Mouse (Mus musculus): ENCODE results near the gene Fgd6.

Gene Fgd6

DNA sequence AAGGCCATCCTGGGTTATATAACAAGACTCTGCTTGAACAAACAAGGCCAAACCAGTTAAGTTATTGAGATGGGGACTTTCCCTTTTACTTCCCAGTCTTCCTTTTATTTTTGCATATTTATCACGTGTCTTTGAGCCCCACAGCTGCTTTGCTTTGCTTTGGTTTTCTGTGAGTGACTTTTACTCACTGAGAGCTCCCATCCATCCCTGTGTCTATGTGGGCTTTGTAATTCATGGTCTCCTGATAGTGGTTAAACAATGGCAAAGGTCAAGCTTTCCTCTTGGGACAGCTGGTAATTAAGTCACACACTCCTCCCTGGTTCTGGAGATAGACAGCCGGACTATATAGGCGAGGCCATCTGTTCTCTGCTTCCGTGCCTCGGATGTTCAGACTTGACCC lies 57.7 kb downstream of the Fgd6 start:
- in situ Hi-C loops (cut with MboI, MseI): no loop called here

DNA sequence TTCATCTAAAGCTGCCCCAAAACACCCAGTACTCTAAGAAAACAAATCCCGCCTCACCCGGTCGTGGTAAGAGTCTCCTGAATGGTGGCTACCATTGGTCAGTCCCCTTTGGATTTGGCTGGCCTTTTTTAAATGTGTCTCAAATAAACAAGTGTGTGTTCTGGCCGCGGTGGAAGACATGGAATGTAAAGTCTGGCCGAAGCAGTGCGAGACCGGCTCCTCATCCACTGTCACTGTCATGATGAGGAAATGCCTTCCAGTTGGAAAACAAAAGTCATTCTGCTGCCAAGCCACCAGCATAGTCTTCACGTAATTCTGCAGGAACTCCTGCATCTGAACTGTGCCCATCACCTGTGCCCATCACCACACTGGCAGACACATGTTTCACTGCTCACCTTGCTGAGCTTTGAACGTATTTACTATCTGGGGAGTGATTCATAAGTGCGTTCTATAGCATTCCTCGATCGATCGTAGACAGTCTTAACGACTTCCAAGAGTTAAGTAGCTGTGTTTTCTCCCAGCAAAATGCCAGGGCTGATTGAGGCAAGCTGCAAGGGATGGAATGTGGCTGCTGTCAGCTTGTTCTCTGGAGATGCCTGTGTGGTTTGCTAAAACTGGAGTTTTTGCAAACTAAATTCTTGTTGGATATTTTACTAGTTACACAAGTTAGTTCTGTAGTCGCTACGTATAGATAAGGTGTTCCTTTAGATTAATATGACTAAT lies 60.1 kb downstream of the Fgd6 start:
- in situ Hi-C loops (cut with MboI, MseI): no loop called here

DNA sequence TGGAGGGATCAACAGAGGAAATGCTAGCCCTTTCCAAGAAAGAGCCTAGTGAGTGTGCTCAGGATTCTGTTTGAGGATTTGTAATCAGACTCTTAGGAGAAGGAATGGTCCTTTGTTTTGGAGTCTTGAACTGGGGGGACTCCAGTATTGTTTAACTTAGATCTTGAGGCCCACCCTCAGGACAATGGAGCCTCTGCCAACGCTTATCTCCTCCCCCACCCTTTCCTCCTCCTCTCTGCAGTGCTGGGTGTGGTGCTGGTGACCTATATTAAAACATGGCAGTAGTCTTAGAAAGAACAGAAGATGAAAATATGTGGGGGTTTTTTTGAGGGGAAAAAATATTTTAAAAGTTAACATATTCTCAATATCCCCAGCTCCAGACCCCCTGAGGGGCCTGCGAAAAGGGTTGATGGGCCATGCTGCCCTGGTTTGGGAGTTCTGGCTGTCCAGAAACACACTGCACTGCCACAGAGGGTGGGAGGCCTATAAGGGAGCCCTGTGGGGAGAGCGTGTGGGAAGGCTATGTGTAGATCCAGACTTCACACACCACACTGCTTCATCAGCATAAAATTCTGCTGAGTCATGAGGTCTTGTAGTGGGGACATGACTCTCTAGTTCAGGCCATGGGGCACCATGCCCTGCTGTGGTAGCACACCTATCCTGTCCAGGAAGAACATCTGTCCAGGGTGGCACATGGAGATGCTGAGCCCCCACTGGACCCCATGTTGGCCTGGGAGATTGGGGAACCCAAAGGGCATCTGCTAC lies 61.5 kb downstream of the Fgd6 start:
- in situ Hi-C loops (cut with MboI, MseI): no loop called here

DNA sequence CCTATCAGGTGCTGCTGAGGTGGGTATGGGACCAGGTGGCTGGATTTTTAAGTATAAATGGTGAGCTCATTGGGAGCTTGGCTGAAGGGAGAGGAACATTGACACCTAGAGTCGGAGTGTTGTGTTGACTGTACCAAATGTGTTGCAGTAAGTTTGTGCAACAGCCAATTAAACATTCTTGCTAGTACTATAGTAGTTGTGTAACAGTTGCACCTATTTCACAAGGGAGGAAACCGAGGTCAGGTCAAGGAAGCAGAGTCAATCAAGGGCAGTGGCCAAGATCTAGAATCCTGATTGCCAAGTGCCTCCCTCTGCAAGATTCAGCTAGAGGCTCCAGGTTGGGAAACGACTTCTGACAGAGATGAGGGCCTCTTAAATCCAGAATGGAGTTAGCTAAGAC lies 62.3 kb downstream of the Fgd6 start:
- in situ Hi-C loops (cut with MboI, MseI): no loop called here

DNA sequence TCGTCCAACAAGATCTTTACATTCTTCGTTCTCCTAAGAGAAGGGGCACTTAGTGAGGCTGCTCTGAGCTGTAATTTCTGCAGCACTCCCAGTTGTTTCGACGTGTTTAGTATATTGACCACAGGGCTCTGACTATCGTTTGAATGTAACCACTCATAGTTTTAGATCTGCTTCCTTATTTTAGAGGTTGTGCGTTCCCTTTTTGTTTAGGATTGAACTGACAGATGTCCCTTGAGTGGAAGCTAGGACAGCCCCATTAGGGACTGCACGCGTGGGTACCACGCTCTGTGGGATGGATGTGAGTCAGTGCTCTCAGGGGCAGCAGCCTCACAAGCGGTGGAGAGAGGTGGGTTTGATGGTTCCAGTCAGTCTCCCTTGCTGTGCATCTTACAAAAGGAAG lies 69.7 kb downstream of the Fgd6 start:
- in situ Hi-C loops (cut with MboI, MseI): no loop called here

DNA sequence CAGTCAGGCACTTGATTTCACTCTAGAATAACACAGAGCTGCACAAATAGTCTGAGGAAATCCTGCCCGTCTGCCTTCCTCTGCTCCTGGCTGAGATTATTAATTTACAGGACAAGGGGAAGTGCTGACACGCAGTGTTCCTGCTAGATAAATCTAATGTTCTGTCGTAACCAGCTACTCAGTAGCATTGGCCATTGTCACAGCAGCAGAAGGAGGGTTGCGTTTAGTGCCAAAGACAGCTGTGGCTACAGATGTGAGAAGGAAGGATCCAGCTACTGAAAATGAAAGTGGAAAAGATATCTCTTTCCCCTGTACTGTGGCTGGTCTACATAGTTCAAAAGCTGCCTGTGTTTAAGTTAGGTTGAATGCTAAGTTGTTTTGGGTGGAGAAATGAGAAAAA lies 71.4 kb downstream of the Fgd6 start:
- in situ Hi-C loops (cut with MboI, MseI): no loop called here

DNA sequence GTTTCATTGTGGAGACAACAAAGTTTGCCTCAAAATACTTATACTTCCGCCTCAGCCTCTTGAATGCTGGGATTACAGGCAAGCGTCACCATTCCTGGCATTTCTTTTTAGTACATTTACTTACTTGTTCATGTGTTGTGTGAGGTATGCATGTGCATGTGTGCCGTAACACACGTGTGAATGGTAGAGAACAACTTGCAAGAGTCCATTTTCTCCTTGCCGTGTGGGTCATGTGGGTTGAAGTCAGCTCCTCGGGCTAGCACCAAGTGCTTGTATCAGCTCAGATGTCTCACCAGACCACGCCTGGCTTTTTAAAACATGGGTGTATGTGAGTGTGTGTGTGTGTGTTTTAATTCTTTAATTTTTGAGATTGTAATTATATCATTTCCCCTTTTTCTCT lies 71.8 kb downstream of the Fgd6 start:
- in situ Hi-C loops (cut with MboI, MseI): no loop called here

DNA sequence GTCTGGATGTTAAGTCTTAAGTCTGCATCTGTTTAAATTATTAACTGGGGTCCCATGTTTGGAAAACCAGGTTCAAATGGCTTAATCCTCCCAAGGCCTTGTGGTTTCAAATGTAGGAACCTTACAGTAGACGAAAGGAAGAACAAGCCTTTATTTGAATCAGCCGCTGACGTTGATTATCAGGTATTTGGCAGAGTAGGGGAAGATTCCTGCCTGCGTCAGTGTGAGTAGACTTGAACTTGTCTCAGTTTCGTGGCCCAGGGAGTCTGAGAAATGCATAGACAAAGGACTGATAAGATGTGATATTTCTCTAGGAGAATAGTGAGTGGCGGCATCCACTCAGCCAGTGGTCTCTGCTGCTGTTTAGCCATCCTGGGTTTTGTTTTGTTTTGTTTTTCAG lies 73.0 kb downstream of the Fgd6 start:
- in situ Hi-C loops (cut with MboI, MseI): no loop called here

DNA sequence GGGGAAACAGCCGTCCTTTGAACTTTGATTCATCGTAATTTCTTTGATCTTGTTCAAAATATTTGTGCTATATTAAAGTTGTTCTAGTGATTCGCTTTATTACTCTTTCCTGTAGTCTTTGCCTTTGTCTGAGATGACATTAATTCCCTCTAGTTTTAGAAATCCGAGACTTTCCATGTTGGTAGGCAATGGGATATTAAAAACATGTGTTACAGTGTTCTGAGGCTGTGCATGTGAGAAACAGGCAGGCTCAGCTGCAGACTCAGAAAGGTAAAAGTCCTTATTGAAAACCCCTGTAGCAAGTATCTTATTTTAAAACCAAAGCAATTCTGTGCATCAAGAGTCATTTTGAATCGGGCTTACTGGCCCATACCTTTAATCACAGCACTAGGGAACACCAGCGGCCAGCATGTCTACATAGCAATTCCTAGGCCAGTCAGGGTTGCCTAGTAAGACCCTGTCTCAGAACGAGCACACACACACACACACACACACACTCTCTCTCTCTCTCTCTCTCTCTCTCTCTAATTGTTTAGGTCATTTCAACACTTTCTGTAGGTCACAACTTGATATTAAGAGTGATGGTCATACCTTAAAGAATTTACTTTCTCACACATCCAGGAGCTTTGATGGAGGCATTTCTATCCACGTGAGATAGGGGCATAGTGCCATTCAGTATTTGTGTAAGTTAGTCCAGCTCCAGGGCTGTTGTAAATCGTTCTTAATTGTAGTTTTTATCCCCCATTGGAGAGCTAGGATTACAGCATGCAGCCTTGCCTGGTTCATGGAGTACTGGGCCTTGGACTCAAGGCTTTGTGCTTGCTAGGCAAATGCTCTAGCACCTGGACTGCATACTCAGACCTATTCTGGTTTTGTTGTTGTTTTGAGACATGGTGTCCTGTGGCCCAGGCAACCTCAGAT lies 75.3 kb downstream of the Fgd6 start:
- in situ Hi-C loops (cut with MboI, MseI): loop anchor here (5.0 kb wide), 1 partner anchor 294 kb away; no protein-coding TSS in a partner anchor

DNA sequence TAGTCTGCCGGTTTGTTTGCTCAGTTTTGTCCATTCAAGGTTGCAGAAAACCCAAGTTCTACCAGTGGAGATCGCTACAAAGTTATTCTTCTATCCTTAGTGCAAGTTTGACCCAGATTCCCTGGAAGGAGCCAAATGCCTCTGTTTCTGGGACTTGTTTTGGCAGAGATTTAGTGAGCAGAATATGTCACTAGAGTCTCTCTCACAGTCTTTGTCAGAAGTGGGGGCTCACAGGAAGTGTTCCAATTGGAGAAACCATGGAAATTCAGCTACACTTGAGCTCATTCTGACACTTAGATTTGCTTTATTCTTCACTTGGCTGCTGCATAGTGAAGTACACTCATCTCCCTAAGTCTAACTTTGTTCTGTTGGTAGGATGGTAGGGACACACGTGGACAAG lies 76.4 kb downstream of the Fgd6 start:
- in situ Hi-C loops (cut with MboI, MseI): loop anchor here (5.0 kb wide), 1 partner anchor 295 kb away; no protein-coding TSS in a partner anchor

DNA sequence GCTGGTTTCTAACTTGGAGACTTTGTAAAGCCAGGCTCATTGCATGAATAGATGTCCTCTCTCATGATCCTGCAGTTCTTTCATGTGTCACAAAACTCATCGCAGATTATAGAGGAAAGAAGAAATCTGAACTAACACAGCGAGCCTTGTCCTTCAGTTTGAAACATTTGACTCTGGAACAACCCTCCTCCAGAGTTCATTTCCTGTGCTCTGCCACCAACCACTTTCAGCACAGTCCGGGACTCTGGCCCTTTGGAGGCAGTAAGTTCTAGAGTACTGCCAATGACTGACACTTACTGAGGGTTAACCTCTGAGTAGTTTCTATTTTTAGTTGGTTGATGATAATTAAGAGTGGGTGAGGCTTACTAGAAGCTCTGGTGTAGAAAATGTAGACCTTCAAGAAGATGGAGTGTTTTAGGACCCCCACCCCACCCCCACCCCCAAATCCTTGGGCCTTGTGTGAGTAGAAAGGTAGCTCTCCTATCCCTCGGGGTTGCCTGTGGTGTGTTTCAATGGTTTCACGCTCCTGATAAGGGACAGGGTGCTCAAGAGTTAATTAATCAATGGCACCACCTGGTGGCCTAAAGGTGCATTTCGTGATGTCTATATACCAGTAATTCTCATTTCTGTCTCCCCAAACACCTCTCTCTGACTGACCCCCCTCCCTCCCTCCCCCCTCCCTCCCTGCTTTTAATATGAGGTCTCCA lies 80.2 kb downstream of the Fgd6 start:
- in situ Hi-C loops (cut with MboI, MseI): loop anchor here (5.0 kb wide), 1 partner anchor 104 kb away; no protein-coding TSS in a partner anchor

DNA sequence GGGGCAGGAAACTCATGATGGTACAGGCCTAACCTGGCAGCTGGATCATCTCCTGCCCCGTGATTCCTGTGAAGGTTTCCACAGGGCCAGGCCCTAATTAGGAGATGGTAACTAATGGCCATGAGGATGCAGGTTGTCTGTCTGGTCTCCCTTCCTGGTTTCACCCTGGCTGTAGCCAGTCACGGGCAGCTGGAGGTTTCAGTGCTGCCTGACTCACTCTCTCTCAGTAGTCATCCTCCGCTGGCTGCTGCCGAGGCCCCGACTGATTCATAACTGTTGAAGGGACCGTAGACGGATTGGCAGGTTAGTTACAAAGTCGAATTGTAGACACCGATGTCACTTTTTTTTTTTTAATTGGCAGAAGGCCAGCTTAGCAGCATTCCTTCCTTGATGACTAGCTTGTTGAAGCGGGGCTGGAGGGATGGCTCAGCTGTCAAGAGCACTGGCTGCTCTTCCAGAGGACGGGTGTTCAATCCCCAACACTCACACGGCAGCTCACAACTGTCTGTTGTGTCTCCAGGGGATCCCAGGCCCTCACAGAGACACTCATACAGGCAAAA lies 81.1 kb downstream of the Fgd6 start:
- in situ Hi-C loops (cut with MboI, MseI): loop anchor here (5.0 kb wide), 1 partner anchor 105 kb away; no protein-coding TSS in a partner anchor

DNA sequence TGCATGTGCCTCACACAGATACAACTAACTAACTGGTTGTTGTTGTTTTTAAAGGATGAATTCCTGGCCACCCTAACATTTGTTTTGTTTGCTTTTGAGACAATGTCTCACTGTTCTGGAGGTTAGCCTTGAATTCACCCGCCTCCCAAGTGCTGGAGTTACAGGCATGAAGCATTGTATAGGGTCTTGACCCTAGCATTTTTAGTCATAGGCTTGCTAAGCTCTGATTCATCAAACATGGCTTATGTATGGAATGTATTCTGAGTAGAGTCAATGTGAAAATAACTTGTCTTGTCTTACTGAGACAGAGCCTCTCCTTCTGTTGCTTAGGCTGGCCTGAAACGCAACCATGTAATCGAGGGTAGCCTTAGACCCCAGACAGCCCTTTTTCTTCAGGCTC lies 82.1 kb downstream of the Fgd6 start:
- in situ Hi-C loops (cut with MboI, MseI): loop anchor here (5.0 kb wide), 1 partner anchor 106 kb away; no protein-coding TSS in a partner anchor

DNA sequence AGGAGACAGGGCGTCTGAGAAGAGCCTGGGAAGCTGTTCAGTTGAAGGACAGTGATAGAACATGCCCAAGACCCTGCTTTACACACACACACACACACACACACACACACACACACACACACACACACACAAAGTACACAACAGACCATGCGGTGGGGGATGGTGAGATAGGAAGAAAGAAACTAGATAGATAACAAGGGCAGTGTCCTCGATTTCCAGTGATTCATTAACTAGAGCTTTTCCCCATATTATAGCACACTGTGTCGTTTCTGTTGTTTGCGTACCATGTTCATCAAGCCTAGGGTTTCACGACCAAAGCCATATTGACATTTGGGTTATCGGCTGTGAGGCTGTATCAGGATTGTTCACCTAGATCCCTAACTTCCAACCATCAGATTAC lies 83.2 kb downstream of the Fgd6 start:
- in situ Hi-C loops (cut with MboI, MseI): loop anchor here (5.0 kb wide), 1 partner anchor 107 kb away; no protein-coding TSS in a partner anchor

DNA sequence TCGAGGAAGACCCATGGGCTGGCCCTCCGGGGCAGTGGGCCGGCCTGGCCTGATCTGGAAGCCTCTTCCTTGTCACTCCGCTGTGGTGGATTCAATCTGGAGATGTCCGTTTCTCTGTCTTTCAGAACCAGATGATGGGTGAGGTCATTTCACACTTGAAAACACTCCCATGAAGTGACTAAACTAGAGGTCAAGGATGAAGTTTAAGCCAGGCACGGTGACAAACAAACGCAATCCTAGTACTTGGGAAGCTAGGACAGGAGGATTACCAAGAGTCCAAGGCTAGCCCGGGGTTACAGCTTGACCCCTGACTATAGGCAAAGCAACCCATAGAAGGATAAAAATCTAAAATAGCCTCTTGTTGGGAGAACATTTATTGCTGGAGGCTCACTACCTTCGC lies 84.9 kb downstream of the Fgd6 start:
- in situ Hi-C loops (cut with MboI, MseI): no loop called here

DNA sequence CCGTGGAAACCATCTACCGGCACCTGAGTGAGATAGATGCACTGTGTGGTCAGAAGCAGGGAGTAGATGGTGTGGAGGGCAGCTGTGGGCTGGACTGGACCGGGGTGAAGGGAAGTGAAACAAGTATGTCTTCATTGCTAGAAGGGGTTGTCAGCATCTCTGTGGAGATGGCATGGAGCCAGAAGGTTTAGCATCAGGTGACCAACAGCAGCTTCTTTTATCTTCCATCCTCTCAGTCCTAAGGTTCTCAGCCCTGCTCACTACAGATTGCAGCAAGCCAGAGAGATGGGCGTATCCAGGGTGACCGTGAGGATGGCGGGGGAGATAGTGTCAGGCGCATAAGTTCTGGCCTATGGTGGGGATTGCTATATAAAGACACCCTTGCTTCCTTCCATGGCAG lies 86.8 kb downstream of the Fgd6 start:
- in situ Hi-C loops (cut with MboI, MseI): no loop called here

DNA sequence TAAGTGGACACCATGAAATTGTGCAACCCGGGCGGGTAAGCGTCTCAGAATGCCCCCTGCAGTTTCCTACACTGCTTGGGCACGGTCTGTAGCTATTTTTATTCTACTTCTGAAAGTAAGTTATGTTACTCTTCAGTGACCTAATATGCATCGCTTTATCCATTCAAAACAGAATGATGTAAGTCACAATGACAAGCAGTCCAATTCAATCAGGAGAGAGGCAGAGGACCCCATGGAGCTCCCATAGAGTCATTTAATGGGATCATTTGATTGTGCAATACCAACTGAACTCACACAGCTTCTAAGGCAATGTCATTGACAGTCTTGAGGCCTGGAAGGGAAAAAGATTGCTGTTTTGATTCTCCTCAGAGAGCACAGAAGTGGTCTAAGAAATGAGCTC lies 87.8 kb downstream of the Fgd6 start:
- in situ Hi-C loops (cut with MboI, MseI): no loop called here

DNA sequence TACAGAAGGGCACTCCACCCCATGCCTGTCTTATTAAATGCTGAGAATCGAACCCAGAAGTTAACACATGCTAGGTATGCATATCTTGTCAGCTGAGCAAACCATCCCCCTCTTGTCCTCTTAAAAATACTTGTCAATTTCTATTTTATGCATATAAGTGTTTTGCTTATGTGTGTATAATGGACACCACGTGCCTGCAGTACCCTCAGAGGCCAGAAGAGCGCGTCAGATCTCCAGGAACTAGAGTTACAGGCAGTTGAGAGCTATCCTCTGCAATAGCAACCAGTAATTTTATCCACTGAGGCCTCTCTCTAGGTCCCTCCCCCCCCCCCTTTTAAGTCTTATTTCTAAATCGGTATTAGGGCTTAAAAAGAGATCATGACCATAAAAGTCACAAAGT lies 88.6 kb downstream of the Fgd6 start:
- in situ Hi-C loops (cut with MboI, MseI): no loop called here

DNA sequence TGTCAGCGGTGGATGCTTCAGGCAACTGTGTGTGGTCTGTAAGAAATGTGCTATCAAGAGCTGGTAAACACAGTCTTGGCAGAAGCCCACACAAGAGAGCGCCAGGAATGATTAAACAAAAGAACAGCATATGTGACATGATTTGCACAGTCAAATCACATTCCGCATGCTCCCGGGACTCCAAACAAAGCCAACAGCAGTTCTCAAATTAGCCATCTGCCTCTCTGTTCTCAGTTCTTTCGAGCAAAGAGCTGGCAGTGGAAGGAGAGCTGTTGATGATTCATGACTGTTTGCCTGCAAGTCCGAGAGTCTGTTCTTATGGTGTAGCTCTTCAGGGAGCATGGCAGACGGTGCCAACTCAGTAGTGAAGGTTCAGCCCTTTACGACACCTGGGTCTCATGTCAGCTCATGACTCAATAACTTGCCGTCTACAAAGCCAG lies 93.9 kb downstream of the Fgd6 start:
- in situ Hi-C loops (cut with MboI, MseI): no loop called here

DNA sequence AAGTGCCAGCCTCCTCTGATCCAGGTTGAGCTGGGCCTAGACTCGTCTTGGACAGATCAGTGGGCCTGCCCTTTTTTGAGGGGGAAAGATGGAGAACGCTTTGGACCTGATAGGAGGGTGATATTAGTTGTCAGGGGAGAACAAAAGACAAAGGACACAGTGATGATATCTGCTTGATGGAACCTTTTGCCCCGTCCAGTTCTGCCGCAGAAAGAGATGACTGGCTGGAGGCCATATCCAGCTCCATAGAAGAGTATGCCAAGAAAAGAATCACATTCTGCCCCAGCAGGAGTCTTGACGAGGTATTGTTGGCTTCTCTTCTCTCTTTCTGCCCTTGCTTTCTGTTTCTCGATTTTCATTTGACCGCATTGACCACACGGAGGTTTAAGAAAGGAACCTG lies 97.3 kb downstream of the Fgd6 start:
- in situ Hi-C loops (cut with MboI, MseI): no loop called here

DNA sequence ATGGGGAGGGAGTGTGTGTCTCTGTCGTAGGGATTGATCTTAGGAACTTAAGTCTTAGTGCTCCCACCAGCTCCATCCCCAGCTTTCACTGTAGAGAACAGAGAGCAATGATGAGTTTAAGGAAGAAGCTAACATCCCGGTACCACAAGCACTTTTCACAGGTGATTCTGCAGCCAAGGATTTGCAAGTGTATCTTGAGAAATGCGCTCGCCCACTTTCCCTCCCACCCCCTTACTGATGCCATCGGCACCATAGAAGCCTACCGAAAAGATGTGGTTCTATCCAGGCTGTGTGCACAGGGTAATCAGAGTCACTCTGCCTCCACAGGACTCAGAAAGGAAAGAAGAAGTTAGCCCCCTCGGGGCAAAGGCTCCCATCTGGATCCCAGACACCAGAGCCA lies 97.9 kb downstream of the Fgd6 start:
- in situ Hi-C loops (cut with MboI, MseI): no loop called here
